Mouse (Mus musculus) CD4-positive, CD25-positive, alpha-beta regulatory T cell, adult 9 weeks (primary cell): ENCODE results near the gene Zfp473. TPM values are rescaled to one million over a fixed set of nuclear protein-coding genes. Genes with fewer than 3 reads are reported as not detected.

Source experiments
- polyA plus RNA-seq: library from polyadenylated mRNA; unstranded; fragments of 100-300 nt; shearing (Covaris generic); gene quantifications from one replicate; pipeline ENCODE4 v1.2.1, GENCODE M21; 2017

Gene Zfp473
- 0.57 TPM for polyA plus RNA-seq

DNA sequence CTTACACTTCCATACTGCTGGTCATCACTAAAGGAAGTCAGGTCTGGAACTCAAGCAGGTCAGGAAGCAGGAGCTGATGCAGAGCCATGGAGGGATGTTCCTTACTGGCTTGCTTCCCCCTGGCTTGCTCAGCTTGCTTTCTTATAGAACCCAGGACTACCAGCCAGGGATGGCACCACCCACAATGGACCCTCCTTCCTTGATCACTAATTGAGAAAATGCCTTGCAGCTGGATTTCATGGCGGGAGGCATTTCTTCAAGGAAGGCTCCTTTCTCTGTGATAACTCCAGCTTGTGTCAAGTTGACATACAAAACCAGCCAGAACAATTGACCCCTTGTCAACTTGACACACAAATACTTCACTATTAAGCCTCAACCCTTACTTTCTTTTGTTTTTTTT lies at the start of gene Zfp473:
Gene Zfp473, minus strand, starts transcription at position 101 of the 400 bp plus-strand sequence.

DNA sequence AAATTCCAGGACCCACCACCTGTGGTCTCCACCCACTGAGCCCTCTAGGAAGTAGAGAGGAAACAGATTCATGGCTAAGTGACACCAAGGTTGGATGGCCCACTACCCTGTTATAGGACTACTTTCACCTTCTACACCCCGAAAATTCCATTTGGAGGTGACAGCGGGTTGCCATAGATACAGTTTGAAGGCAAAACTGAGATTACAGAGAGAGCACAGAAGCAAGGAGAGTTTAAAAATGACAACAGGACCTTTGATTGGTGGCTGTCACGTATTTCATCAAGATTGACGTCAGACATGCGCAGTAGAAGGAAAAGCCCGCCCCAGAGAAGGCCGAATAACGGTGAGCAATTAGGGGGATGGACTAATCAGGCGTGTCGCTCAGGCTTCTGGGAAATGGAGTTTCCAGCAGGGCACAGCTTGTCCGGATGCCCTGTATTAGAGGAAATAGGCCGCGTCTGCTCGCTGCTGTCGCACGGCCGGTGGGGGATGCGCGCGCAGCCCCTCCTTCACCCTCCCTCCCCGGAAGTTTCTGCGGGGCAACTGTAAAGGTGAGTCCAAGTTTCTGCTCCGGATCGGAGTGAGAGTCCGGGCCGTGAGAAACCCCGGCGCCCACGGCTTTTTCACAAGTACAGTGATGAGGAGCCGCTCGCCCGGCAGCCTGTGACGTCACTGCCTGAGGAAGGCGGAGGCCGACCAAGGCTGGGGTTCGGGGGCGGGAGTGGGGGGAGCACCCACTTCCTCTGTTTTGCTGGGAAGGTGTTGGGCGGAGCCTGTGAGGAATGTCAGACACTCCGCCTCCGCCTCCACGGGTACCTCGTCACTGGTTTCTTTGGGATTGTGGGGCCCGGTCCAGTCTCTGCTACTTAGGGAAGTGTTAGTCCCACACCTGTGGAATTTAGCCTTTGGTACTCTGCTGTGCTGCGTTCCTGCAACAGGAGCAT lies 2.5 kb downstream of the Zfp473 start, which contains the start of gene Vrk3:
Gene Vrk3, plus strand, starts transcription at position 313 of the 944 bp plus-strand sequence.

GRCm38 (mm10) chr7:44708574-44708973 lies 42.3 kb downstream of the Zfp473 start, which contains the start of gene Izumo2:
Izumo2 (plus strand) TSS chr7:44708742.

Other genes with a start within 250 kb of the Zfp473 start
- gene Mybpc2, start 226.4 kb downstream of the Zfp473 start, polyA plus RNA-seq = not detected
- 1.3 TPM for gene Spib, start 219.0 kb downstream of the Zfp473 start, polyA plus RNA-seq
- 64.9 TPM for gene Pold1, start 202.2 kb downstream of the Zfp473 start, polyA plus RNA-seq
- gene Nr1h2, start 197.1 kb downstream of the Zfp473 start, polyA plus RNA-seq = 141 TPM
- 1.6 TPM for gene Napsa, start 178.7 kb downstream of the Zfp473 start, polyA plus RNA-seq
- gene Kcnc3, start 160.4 kb downstream of the Zfp473 start, polyA plus RNA-seq = not detected
- not detected for gene Myh14, start 80.2 kb downstream of the Zfp473 start, polyA plus RNA-seq
- gene Izumo2, start 42.3 kb downstream of the Zfp473 start, polyA plus RNA-seq = not detected
- 112 TPM for gene Vrk3, start 2.6 kb downstream of the Zfp473 start, polyA plus RNA-seq
- gene Nup62, start 65.0 kb upstream of the Zfp473 start, polyA plus RNA-seq = 58.7 TPM
- gene Il4i1, start 65.3 kb upstream of the Zfp473 start, polyA plus RNA-seq = 2.0 TPM
- gene Atf5, start 65.6 kb upstream of the Zfp473 start, polyA plus RNA-seq = 0.36 TPM
- gene Akt1s1, start 97.9 kb upstream of the Zfp473 start, polyA plus RNA-seq = 12.1 TPM
- 112 TPM for gene Tbc1d17, start 98.0 kb upstream of the Zfp473 start, polyA plus RNA-seq
- 100 TPM for gene Pnkp, start 106.1 kb upstream of the Zfp473 start, polyA plus RNA-seq
- 9.9 TPM for gene Ptov1, start 118.7 kb upstream of the Zfp473 start, polyA plus RNA-seq
- gene Med25, start 141.7 kb upstream of the Zfp473 start, polyA plus RNA-seq = 26.9 TPM
- 50.8 TPM for gene Fuz, start 145.0 kb upstream of the Zfp473 start, polyA plus RNA-seq
- gene Ap2a1, start 178.4 kb upstream of the Zfp473 start, polyA plus RNA-seq = 26.9 TPM
- not detected for gene Tsks, start 192.2 kb upstream of the Zfp473 start, polyA plus RNA-seq
- 0.55 TPM for gene Cpt1c, start 223.8 kb upstream of the Zfp473 start, polyA plus RNA-seq
- gene Prmt1, start 235.5 kb upstream of the Zfp473 start, polyA plus RNA-seq = 210 TPM
- 255 TPM for gene Irf3, start 246.6 kb upstream of the Zfp473 start, polyA plus RNA-seq
- gene Bcl2l12, start 247.7 kb upstream of the Zfp473 start, polyA plus RNA-seq = 35.2 TPM